Mouse (Mus musculus) liver, postnatal 0 days (tissue): ENCODE data around the gene Ankrd44.

Experiments
- CTCF ChIP-seq: sonication (generic); IDR thresholded peaks from 2 replicates; pipeline ENCODE4 v1.5.1; 2016; ENCODE audit warnings: antibody characterized with exemption, low read depth
- EP300 ChIP-seq: IDR thresholded peaks from 2 replicates; pipeline ENCODE4 v1.6.1; 2016; ENCODE audit warnings: antibody characterized with exemption, low read depth, mild to moderate bottlenecking

GRCm38 (mm10) chr1:54600275-54600674 lies 325.9 kb downstream of the Ankrd44 start:
- no peak for TF ChIP-seq CTCF
- no peak for TF ChIP-seq EP300
